Mouse (Mus musculus): ENCODE measurements around the gene Fbln7. TPM values are rescaled to one million over a fixed set of nuclear protein-coding genes. Genes with fewer than 3 reads are reported as not detected.

Gene Fbln7
- total RNA-seq, 2 experiments from 2014 or later = 0.61 to 1.0 TPM

DNA sequence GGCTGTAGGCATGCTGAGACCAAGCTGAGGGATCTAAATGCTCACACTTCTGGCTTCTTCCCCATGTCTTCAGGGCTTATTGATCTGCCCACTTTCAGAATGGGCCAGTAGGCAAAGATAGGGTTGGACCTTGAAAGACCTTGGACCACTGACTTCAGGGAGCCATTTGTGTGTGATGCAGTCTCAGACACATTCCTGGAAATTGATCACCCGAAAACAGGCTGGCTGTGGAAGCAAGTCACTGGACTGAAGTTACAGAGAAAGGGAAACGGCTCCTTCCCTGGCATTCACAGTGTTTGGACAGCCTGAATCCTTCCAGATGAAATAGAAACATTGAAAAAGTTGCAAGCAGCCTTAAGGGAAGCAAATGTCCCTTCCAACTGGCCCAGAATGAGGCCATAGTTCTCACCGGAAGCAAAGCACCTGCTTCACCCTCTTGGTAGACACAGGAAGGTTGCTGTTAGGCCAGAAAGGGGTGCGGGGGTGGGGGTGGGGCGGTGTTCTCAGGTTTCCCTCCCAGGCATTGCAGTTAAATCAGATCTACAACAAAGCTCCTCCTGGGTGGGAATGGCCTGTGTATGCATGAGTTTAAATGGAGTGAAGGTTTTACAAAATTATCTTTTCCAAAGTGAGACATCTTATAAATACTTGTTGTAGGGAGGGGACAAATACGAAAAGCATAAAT is 25.2 kb downstream of the Fbln7 start:
- no peak for TF ChIP-seq CTCF (conservative IDR thresholded peaks at IDR 0.05)
- DNase-seq (ENCODE audit: low spot score in 2 of 2) = no peak
- no peak overlapping the region for H3K27ac ChIP-seq
- no peak overlapping the region for H3K4me3 ChIP-seq

DNA sequence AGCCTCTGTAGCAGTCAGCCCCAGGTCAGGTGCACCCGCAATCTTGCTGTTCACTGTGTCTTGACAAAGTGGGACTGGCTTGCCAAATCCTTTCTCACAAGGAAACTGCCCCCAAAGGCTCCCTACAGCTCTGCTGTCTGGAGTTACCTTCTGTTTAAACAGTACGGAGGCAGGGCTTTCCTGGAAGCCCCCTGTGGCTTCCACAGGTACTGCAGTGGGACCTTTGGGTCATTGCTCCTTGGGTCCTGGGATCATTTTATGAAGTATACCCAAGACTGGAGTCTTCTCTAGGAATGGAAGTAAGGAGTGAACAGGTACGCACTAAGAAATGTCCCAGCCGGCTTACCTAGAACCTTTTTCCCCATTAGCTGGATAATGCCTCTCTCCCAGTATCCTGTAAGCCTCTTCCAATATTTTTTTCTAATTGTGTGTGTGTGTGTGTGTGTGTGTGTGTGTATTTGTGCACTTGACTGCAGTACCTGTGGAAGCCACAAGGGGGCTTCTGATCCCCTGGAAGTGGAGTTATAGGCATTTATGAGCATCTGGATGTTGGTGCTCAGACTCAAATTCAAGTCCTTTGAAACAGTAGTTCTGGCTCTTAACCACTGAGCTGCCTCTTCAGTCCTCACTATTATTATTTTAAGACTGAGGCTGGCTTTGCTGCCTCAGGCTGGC is 28.0 kb downstream of the Fbln7 start:
- no peak for DNase-seq (ENCODE audit: low spot score in 2 of 2)
- no peak overlapping the region for H3K27ac ChIP-seq
- H3K4me3 ChIP-seq = no peak overlapping the region
- TF ChIP-seq CTCF (conservative IDR thresholded peaks at IDR 0.05) = peak; percentile 34

DNA sequence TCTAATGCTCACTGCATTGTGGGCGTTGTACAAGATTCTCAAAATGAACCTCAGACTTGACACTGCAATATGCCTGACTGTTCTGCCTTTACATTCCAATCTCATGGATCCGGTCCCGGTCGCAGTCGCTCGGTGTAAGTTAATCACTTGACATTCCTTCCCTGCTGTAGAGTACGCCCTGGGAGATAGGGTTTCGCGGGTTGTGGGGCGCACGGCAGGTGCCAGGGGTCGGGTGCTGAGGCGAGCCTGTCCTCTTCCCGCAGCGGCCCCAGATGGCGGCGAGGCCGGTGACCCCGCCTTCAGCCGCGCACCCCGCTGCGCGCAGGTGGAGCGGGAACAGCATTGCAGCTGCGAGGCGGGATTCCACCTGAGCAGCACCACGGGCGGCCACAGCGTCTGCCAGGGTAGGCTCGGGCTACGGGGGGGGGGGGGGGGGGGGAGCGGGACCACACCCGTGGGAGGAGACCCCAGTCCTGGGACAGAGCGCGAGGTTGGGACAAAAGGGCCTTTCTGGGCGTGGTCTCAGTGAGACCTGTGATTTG is 29.5 kb downstream of the Fbln7 start:
- no peak overlapping the region for H3K4me3 ChIP-seq
- TF ChIP-seq CTCF (conservative IDR thresholded peaks at IDR 0.05) = no peak
- DNase-seq (ENCODE audit: low spot score in 2 of 2) = no peak
- H3K27ac ChIP-seq = no peak overlapping the region

DNA sequence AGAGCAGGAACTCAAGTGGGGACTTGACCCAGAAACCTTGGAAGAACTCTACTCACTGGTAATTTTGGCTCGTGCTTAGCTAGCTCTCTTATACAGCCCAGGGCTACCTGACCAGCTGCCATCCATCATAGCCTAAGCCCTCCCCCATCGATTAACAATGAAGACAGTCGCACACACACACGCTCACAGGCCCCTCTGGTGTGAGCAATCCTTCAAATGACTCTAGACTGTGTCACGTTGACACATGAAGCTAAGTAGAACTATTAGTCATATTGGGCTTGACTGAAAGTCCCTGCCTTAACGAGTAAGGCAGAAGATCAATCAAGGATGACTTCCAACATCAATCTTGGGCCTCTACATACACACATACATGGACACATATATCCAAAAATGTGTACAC is 40.1 kb downstream of the Fbln7 start:
- no peak for TF ChIP-seq CTCF (conservative IDR thresholded peaks at IDR 0.05)
- Histone ChIP-seq H3K4me3 (no peak overlapping the region), H3K27ac (no peak overlapping the region)
- DNase-seq (ENCODE audit: low spot score in 2 of 2) = no peak

DNA sequence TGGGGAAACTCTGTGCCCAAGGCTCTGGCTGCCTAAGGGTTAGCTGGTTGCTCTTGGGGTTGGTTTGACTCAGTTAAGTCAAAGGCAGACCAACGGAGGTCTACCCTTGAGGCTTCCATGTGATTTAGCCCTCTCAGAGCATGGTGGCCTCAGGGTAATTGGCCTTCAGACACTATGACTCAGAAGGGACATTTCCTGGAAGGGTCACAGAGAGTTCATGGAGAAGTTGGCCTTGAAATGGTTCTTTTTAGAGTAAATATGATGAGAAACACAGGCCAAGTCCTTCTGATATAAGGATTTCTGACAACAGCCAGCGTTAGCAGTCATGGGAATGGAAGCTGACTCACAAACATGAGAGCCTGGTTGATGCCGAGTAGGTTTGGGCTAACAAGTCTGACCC is 40.9 kb downstream of the Fbln7 start:
- no peak for DNase-seq (ENCODE audit: low spot score in 2 of 2)
- H3K4me3 ChIP-seq = no peak overlapping the region
- TF ChIP-seq CTCF (conservative IDR thresholded peaks at IDR 0.05) = no peak
- H3K27ac ChIP-seq = no peak overlapping the region

DNA sequence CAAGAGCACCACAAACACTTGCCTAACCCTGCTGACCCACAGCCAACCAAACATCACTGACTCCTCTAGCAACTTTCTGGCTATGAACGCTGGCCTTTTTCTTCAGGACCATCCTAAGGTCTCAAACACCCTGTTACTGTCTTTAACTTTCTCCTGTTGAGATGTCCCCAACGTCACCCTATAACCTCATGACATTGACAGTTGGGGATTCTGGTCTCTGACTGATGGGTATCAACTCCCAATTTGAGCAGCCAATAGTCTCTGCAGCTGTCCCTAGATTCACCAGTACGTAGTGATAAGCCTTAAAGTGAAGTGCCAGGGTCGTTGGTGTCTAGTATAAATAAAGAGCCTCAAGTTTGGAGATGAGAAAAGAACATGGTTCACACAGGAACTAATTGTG is 52.2 kb downstream of the Fbln7 start:
- Histone ChIP-seq H3K4me3 (no peak overlapping the region), H3K27ac (no peak overlapping the region)
- no peak for TF ChIP-seq CTCF (conservative IDR thresholded peaks at IDR 0.05)
- DNase-seq (ENCODE audit: low spot score in 2 of 2) = no peak

DNA sequence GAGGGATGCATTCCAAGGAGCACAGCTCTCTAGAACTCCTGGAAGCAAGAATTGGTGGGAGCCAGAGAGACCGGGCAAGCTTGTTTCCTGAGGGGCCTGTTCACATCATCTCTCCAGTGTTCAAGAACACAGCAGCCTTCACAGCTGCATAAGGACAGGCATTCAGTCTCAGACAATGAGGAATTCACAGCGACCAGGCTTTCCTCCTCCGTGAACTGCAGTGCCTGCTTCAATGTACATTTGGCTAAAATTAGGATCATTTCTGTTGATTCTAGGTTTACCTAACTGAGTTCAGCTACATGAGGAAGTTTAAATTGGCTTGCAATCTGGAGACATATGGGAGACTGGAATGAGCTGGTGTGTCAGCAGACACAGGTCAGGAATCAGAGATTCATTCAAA is 53.7 kb downstream of the Fbln7 start:
- TF ChIP-seq CTCF (conservative IDR thresholded peaks at IDR 0.05) = no peak
- no peak overlapping the region for H3K27ac ChIP-seq

DNA sequence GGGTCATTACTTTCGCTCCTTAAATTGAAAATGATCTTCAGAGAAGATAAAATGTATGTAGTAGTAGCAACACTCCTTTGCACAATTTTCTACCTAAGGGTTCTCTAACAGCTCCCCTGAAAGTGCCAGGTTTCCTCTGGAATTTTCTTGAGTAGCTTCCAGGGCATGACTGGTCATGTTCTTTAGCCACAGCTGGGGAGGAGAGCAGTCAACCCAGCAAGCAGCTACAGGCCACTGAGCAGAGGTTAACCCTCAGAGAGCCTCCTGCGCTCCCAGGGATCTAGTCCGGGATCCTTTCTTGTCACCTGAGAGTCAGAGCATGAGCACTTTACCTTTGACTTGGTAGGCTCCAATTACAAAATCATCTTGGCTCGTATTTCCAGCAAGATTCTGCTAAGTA is 62.0 kb downstream of the Fbln7 start:
- no peak for DNase-seq (ENCODE audit: low spot score in 2 of 2)
- no peak overlapping the region for H3K4me3 ChIP-seq
- H3K27ac ChIP-seq = no peak overlapping the region
- no peak for TF ChIP-seq CTCF (conservative IDR thresholded peaks at IDR 0.05)

More for the DNA sequence above, 53.7 kb downstream of the Fbln7 start:
- no peak for DNase-seq (ENCODE audit: low spot score in 2 of 2)
- H3K4me3 ChIP-seq = no peak overlapping the region

DNA sequence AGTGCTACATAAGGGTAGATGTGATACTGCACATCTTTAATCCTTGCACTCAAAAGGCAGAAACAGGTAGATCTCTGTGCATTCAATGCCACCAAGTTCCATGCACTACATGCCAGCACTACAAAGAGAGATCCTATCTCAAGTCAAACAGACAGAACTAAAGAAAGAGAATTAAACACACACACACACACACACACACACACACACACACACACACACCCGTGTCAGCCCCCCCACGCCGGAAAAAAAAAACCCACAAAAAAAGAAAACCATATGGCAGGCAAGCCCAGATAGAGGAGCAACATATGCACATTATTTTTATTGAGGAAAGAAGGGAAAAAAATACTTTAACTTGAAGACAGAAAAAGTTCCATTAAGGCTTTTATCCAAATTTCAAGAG is 65.7 kb downstream of the Fbln7 start:
- Histone ChIP-seq H3K27ac (no peak overlapping the region), H3K4me3 (no peak overlapping the region)
- DNase-seq (ENCODE audit: low spot score in 2 of 2) = peak in 1 of 2 experiments; percentile 10
- TF ChIP-seq CTCF (conservative IDR thresholded peaks at IDR 0.05) = no peak

DNA sequence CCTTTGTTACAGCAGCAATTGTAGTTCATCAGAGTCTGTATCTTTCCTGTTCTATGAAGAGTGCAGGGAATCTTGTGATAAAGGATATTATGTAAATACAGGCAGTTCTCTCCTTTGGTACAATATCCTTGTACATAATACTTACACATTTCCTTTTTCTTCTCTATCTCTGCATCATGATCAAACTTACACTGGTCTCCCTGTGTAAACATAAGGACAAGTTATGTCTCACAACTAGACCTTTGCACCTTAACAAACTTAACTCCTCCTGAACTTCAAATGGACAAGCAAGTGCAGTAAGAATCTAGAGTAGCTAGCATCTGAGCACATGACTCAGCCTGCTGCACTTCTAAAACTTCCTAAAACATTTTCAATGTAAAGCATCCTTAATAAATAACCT is 67.9 kb downstream of the Fbln7 start:
- H3K4me3 ChIP-seq = no peak overlapping the region
- TF ChIP-seq CTCF (conservative IDR thresholded peaks at IDR 0.05) = no peak
- H3K27ac ChIP-seq = no peak overlapping the region
- DNase-seq (ENCODE audit: low spot score in 2 of 2) = no peak

DNA sequence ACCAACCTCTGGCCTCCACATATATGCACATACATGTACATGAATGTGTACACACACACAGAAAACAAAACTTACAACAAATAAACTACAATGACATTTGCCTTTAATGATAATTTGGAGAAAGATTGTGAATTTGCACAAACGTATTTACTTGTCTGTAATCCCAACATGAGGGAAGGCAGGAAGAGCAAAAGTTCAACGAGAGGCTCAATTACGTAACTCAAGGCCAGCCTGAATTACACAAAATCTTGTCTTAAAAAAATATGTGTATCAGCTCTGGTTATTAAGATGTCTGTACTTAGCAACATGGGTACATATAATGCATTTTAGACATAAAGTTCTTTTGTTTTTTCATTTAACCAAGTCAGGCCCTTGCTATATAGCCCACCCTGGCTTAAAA is 73.5 kb downstream of the Fbln7 start:
- DNase-seq (ENCODE audit: low spot score in 2 of 2) = no peak
- no peak overlapping the region for H3K27ac ChIP-seq
- TF ChIP-seq CTCF (conservative IDR thresholded peaks at IDR 0.05) = no peak
- no peak overlapping the region for H3K4me3 ChIP-seq

DNA sequence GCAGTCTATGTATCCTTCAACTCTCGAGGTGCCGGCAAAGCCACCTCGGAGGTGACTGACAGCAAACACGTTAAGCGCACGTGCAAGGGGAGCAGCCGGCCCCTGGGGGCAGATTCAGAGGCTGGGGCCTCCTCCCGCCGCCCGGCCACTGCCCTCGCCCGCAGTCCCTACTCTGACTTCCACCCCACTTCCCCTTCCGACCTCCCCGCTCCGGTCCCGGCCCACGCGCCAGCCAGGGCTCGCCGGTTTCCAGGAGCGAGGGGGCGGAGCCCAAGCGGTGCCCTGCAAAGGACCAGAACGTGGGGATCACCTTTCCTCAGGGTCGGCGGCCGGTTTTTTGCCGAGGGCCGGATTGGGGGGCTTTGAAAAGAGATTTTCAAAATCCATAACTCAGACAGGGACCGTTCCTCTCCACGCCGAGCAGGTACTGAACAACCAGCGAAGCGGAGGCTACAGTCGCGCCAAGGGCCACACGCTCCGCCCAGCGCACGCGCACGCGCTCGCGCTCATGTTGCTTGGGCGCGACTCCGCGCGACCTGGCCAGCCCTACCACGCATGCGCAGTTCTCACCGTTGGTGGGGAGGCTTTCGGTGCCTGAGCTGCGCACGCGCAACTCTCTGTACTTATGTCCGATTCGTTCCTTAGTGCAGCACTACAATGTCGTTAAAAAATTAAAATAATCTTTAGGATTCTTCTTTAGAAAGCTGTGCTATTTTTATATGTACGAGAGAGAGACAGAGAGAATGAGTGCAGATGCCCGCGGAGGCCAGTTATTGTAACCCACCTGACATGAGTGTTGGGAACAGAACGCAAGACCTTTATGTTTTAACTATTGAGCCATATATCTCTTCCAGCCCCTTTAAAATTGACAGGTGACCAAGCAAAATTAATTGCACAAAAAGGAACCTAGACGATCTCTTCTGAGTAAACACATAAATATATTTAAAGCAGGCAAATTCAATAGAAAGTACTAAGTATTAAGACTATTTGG is 81.1 kb downstream of the Fbln7 start, which contains the start of gene Zc3h8:
Zc3h8 (minus strand) TSS at position 540 of the 991 bp plus-strand sequence.
- no peak for TF ChIP-seq CTCF (conservative IDR thresholded peaks at IDR 0.05)
- H3K4me3 ChIP-seq = peak within 1 kb of the TSS; percentile 86
- peak within 1 kb of the TSS; percentile 94 for H3K27ac ChIP-seq
- DNase-seq (ENCODE audit: low spot score in 2 of 2) = peak; percentile 96 to 97

Small RNA genes lying within 50 kb of the gene (microRNA-seq; reads per million reads assigned to microRNA genes)
- gene Gm22859 = 0 reads per million in 2 experiments

Other genes with a start within 250 kb of the Fbln7 start
- gene Anapc1, start 175.6 kb upstream of the Fbln7 start, total RNA-seq (2021) = 10 to 100 TPM; 63.8 to 70.4 TPM
- gene Mertk, start 164.0 kb upstream of the Fbln7 start, total RNA-seq (2021) = 10 to 100 TPM; 36.0 to 38.5 TPM
- 10 to 100 TPM; 34.7 to 36.3 TPM for gene Tmem87b, start 44.9 kb upstream of the Fbln7 start, total RNA-seq (2021)
- 1 to 10 TPM; 4.7 to 5.4 TPM for gene Zc3h8, start 81.1 kb downstream of the Fbln7 start, total RNA-seq (2021)
- gene Zc3h6, start 104.4 kb downstream of the Fbln7 start, total RNA-seq (2021) = 10 to 100 TPM; 18.3 to 20.5 TPM
- gene Gm10762, start 104.7 kb downstream of the Fbln7 start, total RNA-seq (2021) = 1 to 10 TPM; 4.8 to 5.4 TPM
- gene Vinac1, start 185.2 kb downstream of the Fbln7 start, total RNA-seq (2021) = under 1 TPM; 0.08 to 0.10 TPM
- gene Ttl, start 203.0 kb downstream of the Fbln7 start, total RNA-seq (2021) = 10 to 100 TPM; 33.2 to 33.5 TPM
- gene Polr1b, start 238.0 kb downstream of the Fbln7 start, total RNA-seq (2021) = 10 to 100 TPM; 16.2 to 17.2 TPM

All from layer of hippocampus, adult 2 months (tissue).